Mouse (Mus musculus) intestine, embryonic 16.5 days (tissue): ENCODE measurements around the gene Sema3c. TPM values are rescaled to one million over a fixed set of nuclear protein-coding genes. Genes with fewer than 3 reads are reported as not detected.
"Not testable (repeated sequence)": the region's sequence is repeated elsewhere in the genome, so short reads cannot be mapped to it uniquely, and the experiment has no call there.

Experiments used
- ATAC-seq: fragments of 200-750 bp; cut with Nextera tagmentation; 2 replicates; pipeline ENCODE4 v1.8.0; 2017; ENCODE audit warnings: moderate TSS enrichment, moderate library complexity
- H3K27ac ChIP-seq: fragments of 300-500 bp; sonication (generic); 2 replicates; pipeline ENCODE4 v1.5.1; 2014; ENCODE audit warnings: mild to moderate bottlenecking, low read length
- H3K27me3 ChIP-seq: fragments of 300-500 bp; sonication (generic); replicated peaks from 2 replicates; pipeline ENCODE4 v1.6.1; 2014; ENCODE audit warnings: low read length, control low read depth, mixed read lengths; ENCODE audit not compliant: control insufficient read depth, insufficient read depth
- H3K36me3 ChIP-seq: fragments of 300-500 bp; sonication (generic); 2 replicates; pipeline ENCODE4 v1.6.1; 2014; ENCODE audit warnings: low read length, control low read depth; ENCODE audit not compliant: control insufficient read depth, insufficient read depth
- H3K4me1 ChIP-seq: fragments of 300-500 bp; sonication (generic); 2 replicates; pipeline ENCODE4 v1.6.1; 2014; ENCODE audit warnings: low read length, control low read depth, mixed read lengths; ENCODE audit not compliant: control insufficient read depth, insufficient read depth
- H3K4me2 ChIP-seq: fragments of 300-500 bp; sonication (generic); 2 replicates; pipeline ENCODE4 v1.6.1; 2014; ENCODE audit warnings: low read depth, low read length, control low read depth
- H3K4me3 ChIP-seq: fragments of 300-500 bp; sonication (generic); 2 replicates; pipeline ENCODE4 v1.5.1; 2014; ENCODE audit warnings: mild to moderate bottlenecking, low read length
- H3K9ac ChIP-seq: fragments of 300-500 bp; sonication (generic); 2 replicates; pipeline ENCODE4 v1.6.1; 2014; ENCODE audit warnings: low read depth, low read length
- H3K9me3 ChIP-seq: fragments of 300-500 bp; sonication (generic); 2 replicates; pipeline ENCODE4 v1.6.1; 2016; ENCODE audit warnings: low read length, control low read depth; ENCODE audit not compliant: control insufficient read depth
- WGBS: fragments of 180-500 bp; shearing (Covaris S2); extraction: QIAGEN DNeasy Blood & Tissue Kit; methylation state at CpG from one replicate; pipeline ENCODE4 v1.1.7; 2014; 5-methylcytosine and 5-hydroxymethylcytosine counted together
- polyA plus RNA-seq: library from polyadenylated mRNA; unstranded; fragments of >200 nt; fragmentation: Nextera tagmentation; extraction: Ambion mirVana; gene quantifications from 2 replicates; pipeline ENCODE4 v1.2.1, GENCODE M21; 2015

Gene Sema3c
- polyA plus RNA-seq: 28.7 and 29.5 TPM in 2 replicates

- Histone ChIP-seq H3K4me3 (peak within 1 kb of the TSS; percentile 60), H3K4me1 (peaks cover 3% of the 10 kb centered on the region; the same call in 1 of the 2 replicates)
- peak; percentile 32 for ATAC-seq
Measured at GRCm38 (mm10) chr5:17573694-17574380, at the start of gene Sema3c. TSS of gene Sema3c (plus strand) at chr5:17574281.

DNA sequence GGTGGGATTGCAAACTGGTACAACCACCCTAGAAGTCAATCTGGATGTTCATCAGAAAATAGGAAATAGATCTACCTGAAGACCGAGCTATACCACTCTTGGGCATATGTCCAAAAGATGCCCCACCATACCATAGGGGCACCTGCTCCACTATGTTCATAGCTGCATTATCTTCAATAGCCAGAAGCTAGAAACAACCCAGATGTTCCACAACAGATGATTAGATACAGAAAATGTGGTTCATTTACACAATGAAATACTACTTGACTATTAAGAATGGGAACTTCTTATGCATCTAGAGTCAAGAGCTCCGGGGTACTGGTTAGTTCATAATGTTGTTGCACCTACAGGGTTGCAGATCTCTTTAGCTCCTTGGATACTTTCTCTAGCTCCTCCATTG lies 42.9 kb upstream of the Sema3c start:
- H3K9me3 ChIP-seq, H3K4me1 ChIP-seq, H3K4me2 ChIP-seq, H3K27me3 ChIP-seq, H3K4me3 ChIP-seq, H3K36me3 ChIP-seq, ATAC-seq, H3K9ac ChIP-seq, H3K27ac ChIP-seq: not testable (repeated sequence)
- WGBS: 90% methylated on average over 2 of the region's 2 CpGs

More at GRCm38 (mm10) chr5:17573694-17574380, at the start of gene Sema3c:
- no peaks in the 10 kb centered on the region for H3K27me3 ChIP-seq
- H3K36me3 ChIP-seq: no peaks in the 10 kb centered on the region
- 2% methylated on average over 16 of the region's 16 CpGs for WGBS
- peak within 1 kb of the TSS; percentile 72 for H3K9ac ChIP-seq
- H3K27ac ChIP-seq: peak within 1 kb of the TSS; percentile 75
- peak within 1 kb of the TSS; percentile 62 for H3K4me2 ChIP-seq
- H3K9me3 ChIP-seq: no peaks in the 10 kb centered on the region

- ATAC-seq: no peak
- no peaks in the 10 kb centered on the region for H3K27me3 ChIP-seq
- no peak overlapping the region for H3K4me3 ChIP-seq
- no peak overlapping the region for H3K4me2 ChIP-seq
- no peaks in the 10 kb centered on the region for H3K36me3 ChIP-seq
- H3K27ac ChIP-seq: no peak overlapping the region
- H3K9ac ChIP-seq: no peak overlapping the region
- no peaks in the 10 kb centered on the region for H3K9me3 ChIP-seq
- no peaks in the 10 kb centered on the region for H3K4me1 ChIP-seq
- 69% methylated on average over 4 of the region's 4 CpGs for WGBS
Measured at GRCm38 (mm10) chr5:17543141-17543540, 30.9 kb upstream of the Sema3c start.

DNA sequence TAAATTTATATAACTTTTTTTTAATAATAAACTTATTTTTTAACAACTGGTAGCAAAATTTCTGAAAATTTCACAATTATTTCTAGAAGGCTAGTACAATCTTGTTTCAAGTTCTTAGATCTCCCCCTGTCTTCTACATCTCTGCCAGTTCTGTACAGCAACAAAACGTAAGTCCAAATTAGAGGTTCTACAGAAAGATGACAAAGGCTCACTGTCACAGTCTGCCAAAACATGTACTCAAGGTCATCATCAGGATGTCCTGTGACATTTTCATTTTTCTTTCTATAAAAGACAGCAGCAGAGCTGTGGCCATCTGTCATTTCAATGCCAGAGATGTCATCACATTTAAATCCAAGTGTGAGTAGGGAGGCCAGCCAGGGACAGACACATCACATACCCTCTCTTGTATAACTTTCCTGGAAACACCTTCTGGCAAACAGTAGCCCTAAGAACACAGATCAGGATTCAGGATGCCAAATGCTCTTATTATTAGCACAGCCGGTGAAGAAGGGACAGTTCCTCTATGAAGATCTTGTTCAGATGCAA lies 29.1 kb upstream of the Sema3c start:
- no peaks in the 10 kb centered on the region for H3K4me1 ChIP-seq
- 85% methylated on average over 2 of the region's 2 CpGs for WGBS

DNA sequence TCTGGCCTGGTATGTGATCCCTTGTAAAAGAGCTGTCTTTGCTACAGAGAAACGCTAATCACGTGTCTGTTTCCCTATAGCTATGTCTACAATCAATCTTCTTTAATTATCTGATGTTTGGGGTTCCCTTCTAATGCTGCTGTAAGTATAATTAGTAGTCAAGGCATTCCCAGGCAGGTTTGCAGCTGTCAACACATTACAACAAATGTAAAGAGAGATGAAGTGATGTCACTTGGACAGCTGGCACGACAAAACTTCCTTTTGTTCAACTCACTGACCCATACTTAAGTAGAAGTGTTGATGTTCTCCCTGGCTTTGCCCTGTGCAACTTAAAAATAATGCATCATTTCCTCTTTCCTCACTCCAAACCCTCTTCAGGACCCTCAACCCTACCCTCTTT lies 22.4 kb upstream of the Sema3c start:
- 50% methylated on average over 3 of the region's 3 CpGs for WGBS

More for the DNA sequence above, 29.1 kb upstream of the Sema3c start:
- Histone ChIP-seq H3K9me3 (no peaks in the 10 kb centered on the region), H3K9ac (no peak overlapping the region), H3K4me2 (no peak overlapping the region), H3K27me3 (no peaks in the 10 kb centered on the region), H3K36me3 (no peaks in the 10 kb centered on the region), H3K27ac (no peak overlapping the region), H3K4me3 (no peak overlapping the region)
- ATAC-seq: no peak

DNA sequence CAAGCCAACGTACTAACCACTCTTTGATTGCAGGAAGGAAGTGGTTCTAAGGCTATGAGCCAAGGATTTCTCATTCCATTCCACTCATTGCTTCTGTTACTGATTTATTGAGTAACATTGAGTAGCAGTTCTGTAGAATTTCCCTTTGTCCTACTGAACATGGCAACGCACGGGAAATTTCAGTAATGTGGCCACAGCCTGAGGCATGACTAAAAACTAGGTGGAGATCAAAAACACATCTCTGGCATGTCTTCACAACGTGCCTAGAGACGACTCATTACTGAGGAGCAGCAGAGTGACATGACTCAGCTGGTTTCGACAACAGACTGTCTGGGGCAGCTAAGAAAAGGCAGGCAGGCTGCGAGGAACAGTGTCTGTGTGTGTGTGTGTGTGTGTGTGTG lies 18.0 kb upstream of the Sema3c start:
- no peaks in the 10 kb centered on the region for H3K36me3 ChIP-seq
- ATAC-seq: peak; percentile 56; the same call in 1 of the 2 replicates
- WGBS: 38% methylated on average over 7 of the region's 7 CpGs

More for the DNA sequence above, 22.4 kb upstream of the Sema3c start:
- no peaks in the 10 kb centered on the region for H3K27me3 ChIP-seq
- no peaks in the 10 kb centered on the region for H3K4me1 ChIP-seq
- H3K27ac ChIP-seq: no peak overlapping the region
- no peak overlapping the region for H3K4me2 ChIP-seq
- H3K36me3 ChIP-seq: no peaks in the 10 kb centered on the region
- H3K4me3 ChIP-seq: no peak overlapping the region
- H3K9ac ChIP-seq: no peak overlapping the region
- no peak for ATAC-seq
- H3K9me3 ChIP-seq: no peaks in the 10 kb centered on the region

DNA sequence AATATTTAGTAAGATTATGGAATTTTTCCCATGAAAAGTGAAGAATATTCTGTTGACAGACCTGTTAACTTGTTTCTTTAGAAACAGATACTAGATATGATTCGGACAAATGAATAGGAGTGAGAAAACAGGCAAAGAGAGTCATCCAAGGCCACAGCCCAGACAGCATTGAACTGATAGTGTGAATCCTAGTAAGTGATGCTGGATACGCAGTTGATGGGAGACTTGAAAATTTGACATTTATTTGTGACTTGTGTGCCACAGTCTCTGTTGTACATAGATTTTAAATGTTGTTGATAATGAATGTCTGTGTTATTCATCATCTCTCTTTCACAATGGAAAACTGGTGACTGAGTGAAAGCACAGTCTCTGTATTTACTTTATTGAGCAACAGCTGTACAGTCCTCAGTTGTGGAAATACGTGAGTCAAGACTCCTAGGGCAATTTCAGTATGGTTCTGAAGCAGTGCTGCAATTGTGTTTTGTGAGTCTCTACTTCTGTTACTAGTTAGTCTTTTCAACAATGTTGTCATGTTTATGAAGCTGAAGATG lies 17.3 kb upstream of the Sema3c start:
- ATAC-seq: no peak
- no peaks in the 10 kb centered on the region for H3K9me3 ChIP-seq
- no peak overlapping the region for H3K9ac ChIP-seq
- H3K27ac ChIP-seq: no peak overlapping the region
- H3K4me1 ChIP-seq: no peaks in the 10 kb centered on the region
- no peak overlapping the region for H3K4me3 ChIP-seq
- H3K27me3 ChIP-seq: no peaks in the 10 kb centered on the region
- WGBS: 86% methylated on average over 3 of the region's 3 CpGs
- H3K36me3 ChIP-seq: no peaks in the 10 kb centered on the region
- no peak overlapping the region for H3K4me2 ChIP-seq

More for the DNA sequence above, 18.0 kb upstream of the Sema3c start:
- H3K4me2 ChIP-seq: no peak overlapping the region
- H3K9me3 ChIP-seq: no peaks in the 10 kb centered on the region
- no peak overlapping the region for H3K27ac ChIP-seq
- no peak overlapping the region for H3K4me3 ChIP-seq
- no peak overlapping the region for H3K9ac ChIP-seq
- H3K4me1 ChIP-seq: no peaks in the 10 kb centered on the region
- H3K27me3 ChIP-seq: no peaks in the 10 kb centered on the region

DNA sequence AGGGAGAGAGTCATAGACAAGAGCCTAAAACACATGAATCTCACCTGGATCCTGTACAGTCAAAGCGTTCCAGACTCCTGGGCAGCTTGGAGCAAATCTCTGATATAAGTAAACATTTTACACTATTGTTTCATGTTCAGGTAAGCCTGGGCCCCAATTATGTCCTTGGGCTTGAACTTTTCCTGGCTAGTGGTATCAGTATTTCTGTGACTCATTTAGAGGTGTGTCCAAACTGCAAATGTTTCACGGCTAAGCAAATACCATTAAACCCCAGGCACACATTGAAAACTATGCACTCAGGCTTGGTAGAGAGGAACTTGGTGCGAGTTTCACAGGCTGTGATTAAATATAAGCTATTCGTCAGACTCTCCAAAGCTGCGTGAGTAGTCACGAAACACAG lies 2.5 kb upstream of the Sema3c start:
- H3K9ac ChIP-seq: no peak overlapping the region; the same call in 1 of the 2 replicates
- WGBS: 62% methylated on average over 6 of the region's 6 CpGs
- no peaks in the 10 kb centered on the region for H3K36me3 ChIP-seq
- H3K27me3 ChIP-seq: no peaks in the 10 kb centered on the region
- 0 out of 2 replicates have a peak overlapping the region, but pooled peaks have one; percentile 9 for H3K4me2 ChIP-seq
- H3K4me1 ChIP-seq: peaks cover 3% of the 10 kb centered on the region; the same call in 1 of the 2 replicates
- ATAC-seq: peak; percentile 68
- no peak overlapping the region; the same call in 1 of the 2 replicates for H3K4me3 ChIP-seq
- H3K27ac ChIP-seq: peak overlapping the region; percentile 70
- H3K9me3 ChIP-seq: no peaks in the 10 kb centered on the region

DNA sequence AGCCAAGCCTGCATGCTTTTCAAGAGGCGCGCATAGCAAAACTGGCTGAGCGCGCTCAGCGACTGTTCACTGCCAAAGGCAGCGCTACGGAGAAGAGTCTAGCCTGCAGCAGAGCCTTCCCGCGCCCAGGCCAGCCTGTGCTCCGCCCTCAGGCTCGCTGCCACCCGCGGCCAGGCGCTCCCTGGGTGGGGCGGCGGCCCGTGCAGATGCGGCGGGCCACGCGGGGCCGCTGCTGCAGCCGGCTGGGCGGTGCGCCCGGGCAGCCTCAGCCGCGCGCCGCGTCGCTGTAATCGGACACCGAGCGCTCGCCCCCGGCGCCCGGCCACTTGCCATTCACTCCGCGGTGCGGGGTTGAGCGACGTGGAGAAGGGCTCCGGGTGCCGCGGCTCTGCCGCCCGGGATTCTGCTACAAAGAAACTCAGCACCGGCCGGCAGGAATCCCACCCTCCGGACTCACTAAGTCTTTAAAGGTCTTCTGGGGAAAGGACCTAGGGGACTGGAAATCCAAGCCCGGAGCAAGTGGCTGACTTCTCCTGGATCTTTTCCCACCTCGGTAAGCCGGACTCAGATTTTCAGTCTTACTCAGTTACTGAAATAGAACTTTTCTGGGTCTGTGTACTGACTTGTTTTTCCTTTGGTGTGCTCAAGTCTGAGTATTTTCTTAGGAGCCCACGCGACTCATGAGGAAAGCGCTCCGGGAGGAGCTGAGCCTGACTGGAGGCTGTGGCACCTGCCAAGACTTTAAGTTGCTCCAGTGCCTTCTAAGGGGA lies 517 bp downstream of the Sema3c start:
- Histone ChIP-seq H3K4me1 (peaks cover 3% of the 10 kb centered on the region; the same call in 1 of the 2 replicates), H3K9ac (peak overlapping the region; percentile 72), H3K27me3 (no peaks in the 10 kb centered on the region), H3K27ac (peak overlapping the region; percentile 75), H3K9me3 (no peaks in the 10 kb centered on the region), H3K36me3 (no peaks in the 10 kb centered on the region), H3K4me2 (peak overlapping the region; percentile 62), H3K4me3 (peak overlapping the region; percentile 60)
- peak; percentile 95 for ATAC-seq
- whole genome bisulfite sequencing: under 1% methylated on average over 59 of the region's 59 CpGs
